Mouse (Mus musculus) neural tube, embryonic 12.5 days (tissue): ENCODE results near the gene Heatr3. TPM values are rescaled to one million over a fixed set of nuclear protein-coding genes. Genes with fewer than 3 reads are reported as not detected.

Source experiments
- microRNA-seq: library from miRNA; unstranded; fragments of <30 nt; microRNA quantifications from one replicate; pipeline ENCODE4, GENCODE M21; 2017
- polyA plus RNA-seq: library from polyadenylated mRNA; unstranded; fragments of >200 nt; fragmentation: Nextera tagmentation; extraction: Ambion mirVana; gene quantifications from 2 replicates; pipeline ENCODE4 v1.2.1, GENCODE M21; 2016

The Heatr3 gene
- polyA plus RNA-seq, 1 experiment from 2014 or later: 46.6 TPM

Small RNAs within 50 kb of the gene (microRNA-seq; reads per million reads assigned to microRNA genes)
- 2.6 reads per million, percentile 6 among the genes with 10 or more reads in this experiment for gene Mir7071

Other genes with a start within 250 kb of the Heatr3 start
- 47.4 and 48.5 TPM in 2 replicates for gene Zfp423, start 178.3 kb upstream of the Heatr3 start, polyA plus RNA-seq
- gene Cnep1r1, start 19.1 kb upstream of the Heatr3 start, polyA plus RNA-seq: 50.4 and 52.3 TPM in 2 replicates
- 12.2 and 13.2 TPM in 2 replicates for gene Tent4b, start 61.4 kb downstream of the Heatr3 start, polyA plus RNA-seq
- gene Adcy7, start 134.5 kb downstream of the Heatr3 start, polyA plus RNA-seq: 2.5 and 2.7 TPM in 2 replicates
- 88.9 and 102 TPM in 2 replicates for gene Brd7, start 224.3 kb downstream of the Heatr3 start, polyA plus RNA-seq